Mouse (Mus musculus) frontal cortex, postnatal 14 days (tissue): ENCODE measurements around the gene Psma6.
"Not testable (repeated sequence)": the region's sequence is repeated elsewhere in the genome, so short reads cannot be mapped to it uniquely, and the experiment has no call there.

Experiments used
- DNase-seq, 2 experiments: peaks; one replicate each; pipeline ENCODE4 v3.0.0; 2022; ENCODE audit warnings: low spot score in 2 of 2

Psma6 gene

DNA sequence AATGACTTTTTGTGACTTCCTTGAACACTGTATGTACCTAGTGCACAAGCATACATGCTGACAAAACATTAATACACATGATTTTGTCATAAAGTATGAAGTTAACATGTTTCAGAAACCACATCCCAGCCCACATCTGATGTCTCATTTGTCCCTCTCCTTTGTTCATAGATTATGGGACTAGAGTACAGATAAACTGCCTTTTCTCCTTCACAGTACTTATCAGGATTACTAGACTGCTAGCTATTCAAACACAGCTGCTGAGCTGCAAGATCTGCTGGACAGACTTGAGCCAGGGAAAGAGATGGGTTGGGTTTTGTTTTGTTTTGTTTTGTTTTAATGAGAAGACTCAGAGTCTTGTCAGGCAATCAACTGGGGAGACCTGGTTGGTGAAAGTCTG lies 8.1 kb downstream of the Psma6 start:
- DNase-seq, result no peak

DNA sequence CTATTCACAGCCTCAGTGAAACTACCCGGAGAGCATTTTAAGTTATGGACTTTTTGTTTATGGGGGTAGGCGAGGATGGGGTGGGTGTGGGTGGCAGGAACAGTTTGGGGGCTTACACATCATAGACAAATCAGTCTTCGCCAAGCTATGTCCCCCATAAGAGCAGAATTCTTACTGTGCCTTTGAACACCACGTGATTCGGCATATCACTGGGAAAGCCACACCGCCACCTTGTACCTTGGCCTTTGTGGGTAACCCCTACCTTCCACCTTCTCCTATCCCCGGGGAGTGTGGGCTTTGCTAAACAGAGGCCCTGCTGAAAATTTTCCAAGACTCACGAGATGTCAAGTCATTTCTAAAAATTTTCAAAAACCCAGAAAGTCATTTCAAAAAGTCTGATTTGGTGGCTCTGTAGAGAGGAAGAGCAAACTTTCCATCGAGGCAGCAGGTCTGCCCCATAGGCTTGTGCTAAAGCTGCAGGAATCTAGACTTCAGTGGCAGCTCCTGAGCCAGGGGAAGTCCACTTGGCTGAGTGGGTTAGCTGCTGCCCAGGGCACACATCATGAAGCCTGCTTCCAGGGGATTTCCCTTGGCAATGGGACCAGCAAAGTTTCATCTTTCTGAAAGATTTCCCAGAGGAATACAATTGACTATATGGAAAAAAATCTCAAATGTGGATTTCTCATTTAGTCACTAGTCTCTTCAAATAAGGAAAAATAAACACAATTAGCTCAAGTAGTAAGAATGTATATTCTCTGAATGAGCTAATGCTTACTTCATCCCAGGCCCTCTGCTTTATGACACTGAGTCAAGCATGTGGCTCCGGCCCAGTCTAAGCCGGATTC lies 8.9 kb downstream of the Psma6 start:
- no peak for DNase-seq

DNA sequence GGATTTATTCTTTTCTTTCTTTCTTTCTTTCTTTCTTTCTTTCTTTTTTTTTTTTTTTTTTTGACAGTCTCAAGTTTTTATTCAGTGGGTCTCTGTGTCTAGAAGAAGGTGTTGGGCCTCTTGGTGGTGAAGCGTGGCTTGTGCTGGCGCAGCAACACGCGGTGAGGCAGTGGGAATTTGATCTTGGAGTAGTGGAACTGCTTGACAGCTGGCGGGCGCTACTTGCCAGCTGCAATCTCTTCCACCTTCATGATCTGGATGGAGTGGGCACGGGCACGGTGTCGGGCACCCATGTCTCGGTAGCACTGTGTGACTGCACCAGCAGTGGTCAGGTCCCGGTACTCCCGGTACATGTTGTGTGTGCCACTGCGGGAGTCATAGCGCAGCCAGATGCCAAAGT lies 11.6 kb downstream of the Psma6 start:
- DNase-seq, result not testable (repeated sequence)

DNA sequence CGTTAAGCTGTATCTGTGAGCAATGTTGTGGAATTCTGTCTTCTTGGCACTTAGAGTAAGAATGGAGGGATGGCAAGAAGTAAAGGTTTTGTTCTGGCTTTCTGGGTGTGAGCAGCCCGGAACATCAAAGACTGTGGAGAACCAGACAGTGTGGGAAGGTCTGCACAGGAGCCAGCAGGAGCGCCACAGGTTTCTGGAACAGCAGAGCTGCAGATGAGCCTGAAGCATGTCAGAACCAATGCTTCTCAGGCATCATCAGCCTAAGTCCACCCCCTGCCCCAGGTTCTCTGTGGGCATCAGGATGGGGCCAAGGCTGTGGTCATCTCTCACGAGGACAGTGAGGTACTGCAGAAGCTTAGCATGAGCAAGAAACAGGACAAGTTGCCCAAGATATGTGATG lies 12.5 kb downstream of the Psma6 start:
- no peak for DNase-seq

DNA sequence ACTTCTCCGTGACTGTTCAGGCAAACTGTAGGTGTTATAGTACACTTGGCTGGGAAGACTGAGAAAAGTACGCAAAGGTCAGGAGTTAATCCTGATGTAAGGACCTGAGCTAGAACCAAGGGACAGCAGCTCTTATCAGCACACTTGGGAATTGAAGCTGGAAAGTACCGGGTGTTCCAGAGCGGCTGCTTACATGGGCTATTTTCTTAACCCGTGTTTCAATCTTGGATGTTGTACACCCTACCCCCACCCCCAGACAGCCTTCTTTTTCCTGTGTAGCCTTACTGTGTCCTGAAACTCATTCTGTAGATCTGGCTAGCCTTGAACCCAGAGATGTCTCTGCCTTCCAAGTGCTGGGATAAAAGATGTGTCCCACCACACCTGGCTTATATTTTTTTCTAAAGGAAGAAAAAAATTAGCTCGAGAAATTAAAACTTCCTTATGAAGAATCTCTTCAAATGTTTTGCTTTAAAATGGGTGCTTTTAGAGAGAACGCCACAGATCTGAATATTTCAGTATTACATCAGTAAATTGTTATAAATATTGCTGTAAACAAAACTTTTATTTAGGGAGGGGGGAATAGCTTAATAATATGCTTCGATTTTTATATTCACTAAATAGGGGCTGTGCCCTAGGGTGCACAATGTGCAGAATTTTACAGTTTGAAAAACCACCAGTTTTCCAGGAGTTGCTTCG lies 13.7 kb downstream of the Psma6 start:
- no peak for DNase-seq

DNA sequence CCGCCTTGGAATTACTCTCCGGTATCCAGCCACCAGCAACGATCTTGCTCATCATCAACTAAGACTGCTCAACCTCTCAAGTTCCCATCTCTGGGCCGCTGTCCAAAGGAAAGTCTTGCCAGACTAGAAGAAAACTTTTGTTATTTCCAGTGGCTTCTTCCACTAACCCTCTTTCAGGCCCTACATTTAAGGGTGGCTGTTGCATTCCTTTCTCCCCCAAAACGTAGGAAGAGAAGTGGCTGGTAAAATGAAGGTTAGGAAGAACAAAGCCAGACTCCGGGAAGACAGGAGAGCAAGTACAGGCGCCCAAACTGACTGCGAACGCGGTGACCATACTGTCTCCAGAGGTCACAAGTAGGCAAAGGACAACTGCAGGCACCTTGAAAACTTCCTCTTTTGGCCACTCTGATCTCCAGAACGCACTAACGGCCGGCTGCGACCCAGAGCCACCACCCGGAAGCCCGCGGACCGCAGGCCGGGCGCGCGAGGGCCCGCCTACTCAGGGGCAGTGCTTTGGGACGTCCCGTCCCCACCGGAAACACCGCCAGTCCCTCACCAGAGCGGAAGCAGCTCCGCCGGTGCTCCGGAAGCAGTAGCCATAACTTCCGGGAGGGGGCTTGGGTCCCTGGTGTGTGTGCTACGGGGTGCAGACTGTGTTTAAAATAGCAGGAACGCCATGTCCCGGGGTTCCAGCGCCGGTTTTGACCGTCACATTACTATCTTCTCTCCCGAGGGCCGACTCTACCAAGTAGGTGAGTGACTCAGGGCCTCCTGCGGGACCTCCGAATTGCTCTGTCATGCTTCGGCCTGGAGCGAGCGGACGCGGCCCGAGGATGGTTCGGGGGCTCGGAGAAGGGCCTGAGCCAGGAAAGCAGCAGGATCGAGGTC lies 14.5 kb downstream of the Psma6 start:
- peak; percentile 80 to 83 for DNase-seq

DNA sequence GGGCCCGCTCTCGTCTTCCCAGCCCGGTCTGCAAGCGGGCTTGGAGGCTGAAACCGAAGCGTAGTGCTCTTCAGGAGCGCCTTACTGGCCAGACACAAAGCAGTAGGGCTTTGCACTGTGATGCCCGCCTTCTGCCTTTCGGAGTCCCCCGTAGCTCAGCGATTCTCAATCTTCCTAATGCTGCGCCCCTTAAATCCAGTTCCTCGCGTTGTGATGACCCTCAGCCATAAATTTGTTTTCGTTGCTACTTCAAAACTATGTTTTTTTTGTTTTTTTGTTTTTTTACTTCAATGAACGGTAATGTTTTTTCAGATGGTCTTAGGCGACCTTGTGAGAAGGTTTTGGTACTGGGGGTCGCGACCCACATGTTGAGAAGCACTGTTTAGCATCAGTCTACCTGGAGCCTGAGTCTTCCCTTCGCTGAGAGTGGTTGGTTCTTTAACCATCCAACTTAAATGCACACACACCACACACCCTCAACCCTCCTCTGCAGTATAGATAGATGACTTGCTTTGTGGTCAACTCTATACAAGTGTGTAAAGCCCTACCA lies 15.2 kb downstream of the Psma6 start:
- no peak for DNase-seq

DNA sequence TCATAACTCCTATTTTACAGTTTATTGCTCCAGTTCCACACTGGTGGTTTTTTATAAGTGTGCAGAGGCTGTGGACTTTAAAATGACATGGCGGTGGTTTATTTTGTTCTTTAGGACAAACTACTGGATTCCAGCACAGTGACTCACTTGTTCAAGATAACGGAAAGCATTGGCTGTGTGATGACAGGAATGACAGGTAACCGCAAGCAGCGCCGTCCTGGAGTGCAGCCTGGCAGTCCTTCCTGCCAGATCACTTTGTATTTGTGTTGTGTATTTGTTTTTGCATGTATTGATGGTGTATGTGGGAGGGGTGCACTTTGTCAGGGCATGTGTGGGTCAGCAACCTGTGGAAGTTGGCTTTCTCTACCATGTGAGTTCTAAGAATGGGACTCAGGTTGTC lies 23.9 kb downstream of the Psma6 start:
- no peak for DNase-seq

DNA sequence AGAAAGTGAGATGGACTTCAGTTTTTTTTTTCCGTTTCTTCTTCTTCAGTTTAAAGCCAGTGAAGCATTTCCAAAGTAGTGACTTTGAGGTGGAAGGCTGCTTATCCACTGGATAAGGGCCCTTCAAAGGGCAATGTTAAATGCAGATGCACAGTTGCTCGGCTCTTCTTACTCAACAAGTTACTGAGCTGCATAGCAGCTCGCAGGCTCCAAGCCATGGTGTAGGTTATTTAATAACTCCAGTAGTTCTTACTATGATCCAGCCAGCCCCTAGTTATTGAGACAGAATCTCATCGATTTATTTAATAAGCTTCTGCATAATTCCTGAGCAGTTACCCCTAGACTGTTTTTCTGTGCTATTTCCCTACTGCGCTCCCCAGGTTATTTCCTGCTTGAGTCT lies 31.2 kb downstream of the Psma6 start:
- no peak for DNase-seq

DNA sequence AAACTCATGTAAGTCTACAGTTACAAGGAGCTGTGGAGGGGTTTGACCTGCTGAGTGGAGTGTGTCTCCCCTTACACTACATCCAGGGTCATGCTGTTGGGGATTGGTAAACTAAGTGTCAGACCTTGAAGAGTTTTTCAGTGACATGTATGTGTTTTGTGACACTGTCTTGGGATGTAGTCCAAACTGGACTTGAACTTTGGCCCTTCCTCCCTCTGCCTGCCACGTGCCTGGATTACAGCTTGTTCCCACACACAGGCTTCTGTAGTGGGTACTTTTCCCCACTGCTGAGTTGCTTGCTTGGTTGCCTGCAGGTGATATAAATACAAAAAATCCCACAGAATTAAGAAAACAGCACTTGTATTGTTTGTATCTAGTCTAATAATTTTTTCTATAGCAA lies 31.7 kb downstream of the Psma6 start:
- no peak for DNase-seq

DNA sequence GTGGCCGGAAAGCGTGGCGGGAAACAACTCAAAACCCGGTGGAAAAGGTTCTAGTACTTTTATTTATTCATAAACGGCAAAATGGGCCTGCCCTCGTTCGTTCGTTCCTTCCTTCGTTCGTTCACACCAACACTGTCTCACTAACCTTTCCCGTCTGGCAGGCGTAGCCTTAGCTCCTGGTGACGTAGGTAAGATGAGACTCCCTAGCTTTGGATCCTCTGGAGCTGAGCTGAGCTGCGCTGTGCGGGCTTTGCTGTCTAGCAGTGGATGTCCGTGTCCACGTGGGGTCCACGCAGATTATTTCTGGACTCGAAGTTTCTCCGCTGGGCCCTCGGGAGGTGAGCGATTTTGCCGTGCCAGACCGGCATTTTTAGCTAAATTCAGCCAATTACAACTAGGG lies 36.2 kb downstream of the Psma6 start:
- no peak for DNase-seq

DNA sequence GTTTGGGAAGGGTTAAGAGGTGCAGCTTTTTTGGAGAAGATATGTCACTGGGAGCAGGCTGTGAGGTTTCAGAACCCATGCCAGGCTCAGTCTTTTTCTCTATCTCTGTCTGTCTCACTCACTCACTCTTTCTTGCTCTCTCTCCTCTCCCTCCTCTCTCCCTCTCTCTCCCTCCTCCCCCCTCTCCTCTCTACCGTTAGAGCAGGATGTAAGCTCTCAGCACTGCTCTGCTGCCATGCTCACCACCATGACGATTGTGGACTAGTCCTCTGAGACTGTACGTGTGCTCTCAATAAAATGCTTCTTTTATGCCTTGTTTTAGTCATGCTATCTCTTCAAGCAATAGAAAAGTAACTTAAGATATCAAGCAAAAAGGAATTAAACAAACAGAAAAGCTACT lies 38.0 kb downstream of the Psma6 start:
- DNase-seq, result no peak

DNA sequence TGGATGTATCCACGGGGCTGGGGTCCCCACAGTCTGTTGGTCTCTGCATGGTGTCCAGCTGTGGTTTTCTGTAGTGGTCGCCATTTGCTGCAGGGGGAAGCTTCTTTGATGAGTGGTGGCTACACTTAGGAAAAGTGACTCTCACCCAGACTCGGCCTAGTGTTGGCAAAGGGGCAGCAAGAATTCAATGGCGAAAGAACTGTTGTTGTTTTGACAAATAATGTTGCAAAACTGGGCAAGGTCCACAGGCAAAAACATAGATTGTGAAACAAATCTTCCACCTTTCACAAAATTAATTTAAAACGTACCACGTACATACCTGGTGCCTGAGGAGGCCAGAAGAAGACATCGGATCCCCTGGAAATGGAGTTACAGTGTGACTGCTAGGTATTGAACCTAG lies 42.3 kb downstream of the Psma6 start:
- no peak for DNase-seq

DNA sequence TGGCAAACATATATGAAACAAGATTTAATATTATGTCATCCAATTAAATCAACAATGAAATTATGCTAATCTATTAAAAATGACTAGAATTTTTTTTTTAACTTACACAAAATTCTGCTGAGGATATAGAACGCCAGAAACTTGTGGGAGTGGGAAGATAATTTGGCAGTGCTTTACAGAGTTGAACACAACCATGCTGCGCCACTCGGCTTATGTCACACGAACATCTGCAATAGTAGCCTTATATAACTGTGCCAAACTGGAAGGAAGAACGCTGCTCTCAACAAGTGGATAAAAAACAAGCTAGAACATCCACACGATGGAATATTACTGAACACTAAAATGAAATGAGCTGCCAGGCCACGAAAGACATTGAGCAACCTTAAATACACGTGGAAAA lies 45.2 kb downstream of the Psma6 start:
- no peak for DNase-seq

DNA sequence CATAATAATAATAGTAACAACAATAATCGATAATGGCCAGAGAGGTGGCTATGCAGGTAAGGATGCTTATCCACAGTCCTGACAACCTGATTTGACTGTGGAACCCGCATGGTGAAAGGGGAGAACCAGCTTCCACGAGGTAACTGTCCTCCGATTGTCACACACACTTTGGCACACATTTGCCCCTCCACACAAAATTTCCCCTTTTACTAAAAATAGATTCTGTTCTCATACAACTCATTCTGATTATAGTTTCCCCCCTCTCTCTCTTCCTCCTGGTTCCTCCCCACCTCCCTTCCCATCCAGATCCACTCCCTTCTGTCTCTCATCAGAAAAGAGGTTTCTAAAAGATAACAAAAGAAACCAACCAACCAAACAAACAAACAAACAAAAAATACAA lies 45.9 kb downstream of the Psma6 start:
- no peak for DNase-seq

DNA sequence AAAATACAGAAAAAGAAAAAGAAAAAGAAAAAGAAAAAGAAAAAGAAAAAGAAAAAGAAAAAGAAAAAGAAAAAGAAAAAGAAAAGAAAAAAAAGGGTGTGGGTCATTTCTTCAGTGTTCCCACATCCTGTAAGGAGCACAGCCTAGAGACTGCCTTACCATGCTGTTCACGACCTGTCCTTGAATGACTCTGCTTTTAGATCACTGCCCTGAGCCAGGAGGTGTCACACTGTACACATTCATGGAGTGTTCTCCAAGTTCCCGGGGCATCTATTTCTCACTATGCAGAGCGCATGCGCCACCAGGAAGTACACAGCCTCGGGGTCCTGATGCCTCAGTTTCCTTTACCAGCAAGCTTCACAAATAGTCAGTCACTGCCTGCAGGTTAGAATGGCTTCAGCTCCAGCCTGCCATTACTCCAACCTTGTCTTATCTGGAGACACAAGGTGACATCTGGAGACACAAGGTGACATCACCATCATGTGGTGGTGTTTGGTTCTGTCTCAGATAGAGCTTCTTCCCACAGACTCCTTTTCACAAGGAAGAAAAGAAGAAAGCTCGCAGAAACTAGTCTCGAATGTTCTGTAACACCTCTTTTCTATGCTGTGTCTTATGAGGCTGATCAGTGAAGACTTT lies 48.4 kb downstream of the Psma6 start:
- no peak for DNase-seq

DNA sequence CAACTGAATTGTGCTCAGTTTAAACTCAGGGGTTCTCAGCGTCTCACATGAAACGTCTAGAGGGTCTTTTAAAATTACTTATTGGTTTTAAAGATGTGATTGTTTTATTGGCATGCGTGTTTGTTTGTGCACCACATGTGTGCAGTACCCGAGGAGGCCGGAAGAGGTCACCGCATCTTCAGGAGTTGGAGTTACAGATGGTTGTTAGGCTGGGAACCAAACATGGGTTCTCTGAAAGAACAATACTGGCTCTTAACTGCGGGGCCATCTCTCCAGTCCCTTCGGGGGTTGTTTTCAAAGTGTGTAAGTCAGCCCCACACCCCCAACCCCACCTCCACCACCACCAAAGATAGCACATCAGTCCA lies 48.9 kb downstream of the Psma6 start:
- DNase-seq, result no peak

DNA sequence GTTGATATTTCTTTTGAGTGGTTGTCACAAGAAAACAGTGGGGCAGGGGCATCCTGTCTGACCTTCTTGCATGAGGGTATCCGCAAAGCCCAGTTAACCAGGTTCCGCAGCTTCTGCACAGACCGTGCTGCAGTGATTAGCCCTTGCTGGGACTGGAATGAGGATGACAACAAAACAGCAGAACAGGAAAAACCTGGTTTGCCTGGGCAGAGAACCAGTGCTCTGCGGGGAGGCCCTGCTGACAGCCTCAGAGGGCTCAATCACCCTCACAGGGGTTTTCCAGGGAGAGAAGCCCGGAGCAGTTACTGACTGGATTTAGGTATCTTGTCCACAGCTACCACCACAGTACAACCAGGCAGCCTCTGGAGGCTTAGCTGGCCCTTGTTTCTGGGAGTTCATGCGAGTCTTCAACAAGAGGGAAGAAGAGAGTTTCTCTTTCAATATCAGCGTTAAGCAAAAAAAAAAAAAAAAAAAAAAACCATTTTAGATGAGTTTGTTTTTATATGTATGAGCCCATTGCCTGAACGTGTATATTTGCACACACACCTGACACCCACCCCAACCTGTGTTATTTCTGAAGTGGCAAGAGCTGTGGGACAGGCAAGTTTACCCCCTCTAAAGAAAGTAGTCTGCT lies 49.9 kb downstream of the Psma6 start:
- DNase-seq, result no peak

DNA sequence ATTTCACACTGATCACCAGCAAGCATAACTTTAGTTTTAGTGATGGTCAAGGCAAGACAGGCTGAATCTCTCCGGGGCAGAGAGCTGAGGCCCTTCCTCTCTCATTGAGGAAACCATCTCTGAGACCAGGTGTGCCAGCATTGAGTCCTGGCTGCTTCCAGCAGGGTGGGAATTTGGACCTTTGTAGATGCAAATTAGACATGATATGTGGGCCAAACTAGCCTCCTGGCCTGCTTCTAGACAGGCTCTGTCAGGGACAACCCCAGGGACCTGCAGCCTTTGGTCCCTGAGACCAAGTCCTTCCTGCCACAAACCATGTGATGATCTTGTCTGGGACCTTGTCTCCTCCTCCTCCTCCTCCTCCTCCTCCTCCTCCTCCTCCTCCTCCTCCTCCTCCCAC lies 51.1 kb downstream of the Psma6 start:
- DNase-seq, result no peak

DNA sequence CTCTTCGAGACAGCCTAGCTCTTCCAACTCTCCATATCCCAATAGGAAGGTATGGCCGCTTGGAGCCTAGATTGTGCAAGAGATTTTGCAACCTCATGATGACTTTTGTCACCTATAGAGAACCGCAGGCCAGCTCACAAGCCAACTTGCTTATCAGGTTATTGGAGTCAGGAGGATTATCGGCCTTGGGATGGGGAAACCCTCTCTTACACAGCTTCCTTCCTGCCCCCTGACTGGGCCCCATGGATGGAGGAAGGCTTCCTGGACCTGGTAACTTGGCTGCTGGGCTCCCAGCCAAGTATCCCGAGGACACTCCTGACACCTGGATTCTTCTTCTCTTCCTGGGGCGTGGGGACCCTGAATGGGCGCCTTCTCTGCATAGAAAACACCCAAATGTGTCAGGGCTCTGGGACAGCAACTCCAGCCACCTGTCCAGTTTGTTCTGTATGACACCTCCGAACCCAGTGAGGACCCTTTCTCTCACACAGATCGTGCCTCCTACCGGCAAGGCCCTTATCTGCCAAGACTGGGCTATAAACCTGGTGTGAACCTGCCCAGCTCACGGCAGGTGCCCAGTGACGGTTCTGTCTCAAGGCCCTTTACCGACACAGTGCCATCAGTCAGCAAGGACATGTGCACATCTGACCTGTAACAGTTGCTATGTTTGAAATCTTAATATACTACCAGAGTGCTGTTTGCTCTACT lies 53.3 kb downstream of the Psma6 start:
- DNase-seq, result no peak

DNA sequence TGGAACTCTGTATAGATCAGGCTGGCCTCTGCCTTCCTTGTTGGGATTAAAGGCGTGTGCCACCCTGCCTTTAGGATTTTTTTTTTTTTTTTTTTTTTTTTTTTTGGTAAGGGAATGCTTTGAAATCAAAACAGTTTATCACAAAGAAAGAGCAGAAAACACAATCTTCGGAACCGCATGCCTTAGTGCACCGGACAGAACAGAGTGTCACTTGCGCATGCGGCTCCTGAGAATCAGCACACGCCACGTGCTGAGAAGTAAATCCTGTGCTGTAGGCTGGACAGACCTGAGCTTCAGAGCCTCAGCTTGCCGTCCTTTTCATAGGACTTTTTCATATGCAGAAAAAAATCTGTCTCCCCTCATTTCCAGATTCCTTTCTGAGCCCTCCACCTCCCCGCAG lies 54.0 kb downstream of the Psma6 start:
- DNase-seq, result no peak
